ENCODE assay signal across 9 mouse cellular contexts in the genomic region with DNA sequence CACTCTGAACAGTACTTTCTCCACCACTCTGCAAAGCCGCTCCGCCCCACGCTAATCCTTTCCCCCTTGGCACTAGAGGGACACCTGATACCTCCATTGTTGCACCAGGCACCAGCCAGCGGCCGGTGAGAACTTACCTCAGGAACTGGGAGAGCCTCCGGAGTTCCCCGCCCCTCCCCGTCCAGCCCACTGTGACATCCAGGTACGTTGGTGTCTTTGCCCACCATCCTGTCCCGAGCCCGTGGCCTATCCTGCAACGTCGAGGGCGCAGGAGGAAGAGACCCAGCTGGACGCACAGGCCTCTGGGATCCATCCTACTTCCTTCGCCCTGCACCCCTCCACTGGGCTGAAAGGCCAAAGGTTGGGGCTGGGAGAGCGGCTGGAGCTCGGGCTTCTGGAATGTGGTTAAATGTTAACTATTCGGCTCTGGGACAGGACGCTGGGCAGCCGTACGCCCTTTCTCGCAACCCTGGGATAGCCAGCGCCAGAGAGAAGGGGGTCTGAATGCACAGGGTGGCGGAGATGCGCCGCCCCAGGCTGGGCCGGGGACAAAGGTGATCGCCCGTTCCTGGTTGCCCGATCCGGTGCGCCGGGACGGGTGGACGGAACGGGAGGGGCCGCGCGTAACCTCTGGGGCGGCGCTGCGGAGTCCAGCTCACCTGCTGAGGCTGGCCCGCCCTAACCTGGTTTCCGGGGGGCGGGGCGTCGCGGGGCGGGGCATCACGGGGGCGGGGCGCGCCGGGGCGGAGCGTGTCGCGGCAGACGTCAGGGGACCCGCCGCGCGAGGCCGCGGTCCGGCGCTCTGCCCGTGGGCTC. TPM values are rescaled to one million over a fixed set of nuclear protein-coding genes. Genes with fewer than 3 reads are reported as not detected.
DNase-seq lines count a peak whose midpoint lies in the region; ATAC-seq and TF ChIP-seq lines count a peak whose summit lies in the region.
"Had no signal": no experiment of that assay in that cellular context is flagged by ENCODE, and none has a peak within 500 bp of the region (broad histone marks: within the 10 kb centered on the region; RNA-seq: fewer than 3 reads in every experiment).

No protein-coding gene starts in this region.

- H3K27ac ChIP-seq in gastrocnemius, adult 2 months: peak overlapping the region; percentile 67
- no peak overlapping the region for H3K27ac ChIP-seq in forebrain, embryonic 11.5 days (ENCODE audit: low read depth, low read length)
- no peak overlapping the region for H3K27ac ChIP-seq in liver, embryonic 14.5 days
- no peak overlapping the region for H3K27ac ChIP-seq in neural tube, embryonic 12.5 days
- H3K27ac ChIP-seq: macrophage had no signal

- 1% methylated on average over 43 of the region's 69 CpGs for WGBS in forebrain, embryonic 11.5 days
- WGBS in liver, embryonic 14.5 days (ENCODE audit: insufficient replicate concordance): 8% methylated on average over 52 of the region's 69 CpGs
- 2% methylated on average over 69 of the region's 69 CpGs for WGBS in neural tube, embryonic 12.5 days

- H3K9ac ChIP-seq in forebrain, embryonic 11.5 days (ENCODE audit: low read length): peak overlapping the region; percentile 72
- H3K9ac ChIP-seq in liver, embryonic 14.5 days (replicated peaks): peak overlapping the region; percentile 13; the same call in 1 of the 2 replicates
- peak overlapping the region; percentile 87 for H3K9ac ChIP-seq in neural tube, embryonic 12.5 days

- no peaks in the 10 kb centered on the region for H3K36me3 ChIP-seq in forebrain, embryonic 11.5 days (ENCODE audit: control insufficient read depth, insufficient read depth, low read length)
- no peaks in the 10 kb centered on the region for H3K36me3 ChIP-seq in liver, embryonic 14.5 days (replicated peaks; ENCODE audit: control insufficient read depth, insufficient read depth, low read depth)
- H3K36me3 ChIP-seq in neural tube, embryonic 12.5 days: no peaks in the 10 kb centered on the region

- TF ChIP-seq CTCF in gastrocnemius, adult 2 months (IDR thresholded peaks at IDR 0.05): no peak
- no peak for TF ChIP-seq CTCF in liver, embryonic 14.5 days (IDR thresholded peaks at IDR 0.05; ENCODE audit: low read depth)

- no peak for TF ChIP-seq EP300 in liver, embryonic 14.5 days (IDR thresholded peaks at IDR 0.05; ENCODE audit: low read depth)

- H3K9me3 ChIP-seq in forebrain, embryonic 11.5 days (ENCODE audit: control insufficient read depth, low read length): no peaks in the 10 kb centered on the region
- H3K9me3 ChIP-seq in liver, embryonic 14.5 days (ENCODE audit: control insufficient read depth, low read length): no peaks in the 10 kb centered on the region
- H3K9me3 ChIP-seq in neural tube, embryonic 12.5 days: no peaks in the 10 kb centered on the region

- peak overlapping the region; percentile 99 for H3K4me2 ChIP-seq in forebrain, embryonic 11.5 days (ENCODE audit: low read depth, low read length, severe bottlenecking)
- H3K4me2 ChIP-seq in liver, embryonic 14.5 days (ENCODE audit: low read depth): peak overlapping the region; percentile 62
- peak overlapping the region; percentile 100 for H3K4me2 ChIP-seq in neural tube, embryonic 12.5 days (replicated peaks)

- peaks cover 14% of the 10 kb centered on the region for H3K27me3 ChIP-seq in forebrain, embryonic 11.5 days (ENCODE audit: control insufficient read depth, insufficient read depth, low read length)
- H3K27me3 ChIP-seq in liver, embryonic 14.5 days (ENCODE audit: control insufficient read depth, insufficient read depth, low read length): peaks cover 30% of the 10 kb centered on the region
- peaks cover 32% of the 10 kb centered on the region for H3K27me3 ChIP-seq in neural tube, embryonic 12.5 days (replicated peaks)

- H3K4me1 ChIP-seq in forebrain, embryonic 11.5 days (replicated peaks; ENCODE audit: control insufficient read depth, insufficient read depth, low read length): 0 out of 2 replicates have a peak, but pooled peaks cover 3% of the 10 kb centered on the region
- H3K4me1 ChIP-seq in liver, embryonic 14.5 days (replicated peaks; ENCODE audit: control insufficient read depth in 2 of 2, insufficient read depth in 2 of 2, low read length in 1 of 2): no peaks in the 10 kb centered on the region; a peak in 1 of 4 replicates
- H3K4me1 ChIP-seq in neural tube, embryonic 12.5 days: peaks cover 25% of the 10 kb centered on the region

- peak; percentile 44 for ATAC-seq in forebrain, embryonic 11.5 days (replicated peaks; ENCODE audit: low FRiP score)
- ATAC-seq in inflammation-experienced regulatory T-cells, adult 6 months: peak; percentile 60
- peak; percentile 68 for ATAC-seq in liver, embryonic 14.5 days (ENCODE audit: insufficient read depth)
- ATAC-seq in neural tube, embryonic 12.5 days (ENCODE audit: low FRiP score, low read depth): peak; percentile 45

- intact Hi-C loops in gastrocnemius, adult 2 months (cut with DNase I): no loop called here

- no peak for DNase-seq in gastrocnemius, adult 2 months
- DNase-seq in gastrocnemius, postnatal 4 days (ENCODE audit: low spot score in 2 of 2): no peak
- peak; percentile 75 for DNase-seq in adrenal gland, postnatal 25 days
- DNase-seq in forebrain, embryonic 11.5 days (ENCODE audit: low spot score): peak; percentile 88
- DNase-seq in liver, embryonic 14.5 days (ENCODE audit: low read depth in 3 of 3, low spot score in 3 of 3): peak in 1 of 3 experiments; percentile 12
- peak; percentile 65 for DNase-seq in urinary bladder, postnatal 25 days (ENCODE audit: low spot score)

- H3K4me3 ChIP-seq in gastrocnemius, adult 2 months: peak overlapping the region; percentile 92
- peak overlapping the region; percentile 86 for H3K4me3 ChIP-seq in forebrain, embryonic 11.5 days (ENCODE audit: low read depth, low read length)
- H3K4me3 ChIP-seq in liver, embryonic 14.5 days (ENCODE audit: insufficient read depth in 1 of 2, low read depth in 2 of 2, low read length in 2 of 2): peak overlapping the region; percentile 50 to 61
- H3K4me3 ChIP-seq in neural tube, embryonic 12.5 days: peak overlapping the region; percentile 86

RNA-seq across cellular contexts. Expression of a gene that starts 1.4 kb away (rescaled TPM):
- total RNA-seq in gastrocnemius, adult 2 months (2021): 10 to 100 TPM in 1 of 2 experiments, 1 to 10 TPM in 1; 9.8 to 13.6 TPM
- total RNA-seq in gastrocnemius, postnatal 4 days (2021): 10 to 100 TPM; 10.2 to 11.4 TPM
- 42.4 and 58.1 TPM in 2 replicates for total RNA-seq in adrenal gland, postnatal 25 days (2021)
- polyA plus RNA-seq in forebrain, embryonic 11.5 days (2014; fragmentation: Nextera tagmentation; extraction: Ambion mirVana): 12.6 and 15.2 TPM in 2 replicates
- 1 to 10 TPM; 2.4 to 5.1 (median 4.1) TPM for polyA plus RNA-seq in inflammation-experienced regulatory T-cells, adult 6 months (2017; shearing (Covaris generic))
- 3.4 and 4.2 TPM in 2 replicates for polyA plus RNA-seq in liver, embryonic 14.5 days (2012; rRNA removed)
- 1.9 and 2.6 TPM in 2 replicates for polyA plus RNA-seq in liver, embryonic 14.5 days (2014; fragmentation: Nextera tagmentation; extraction: Ambion mirVana)
- polyA plus RNA-seq in neural tube, embryonic 12.5 days (2016; fragmentation: Nextera tagmentation; extraction: Ambion mirVana): 22.2 and 23.2 TPM in 2 replicates

RNA-seq across cellular contexts. Expression of a gene that starts 38.8 kb away (rescaled TPM):
- 1 to 10 TPM; 1.7 to 4.0 TPM for total RNA-seq in gastrocnemius, adult 2 months (2021)
- 10 to 100 TPM; 12.5 TPM for total RNA-seq in gastrocnemius, postnatal 4 days (2021)
- total RNA-seq in adrenal gland, postnatal 25 days (2021): 6.4 and 6.8 TPM in 2 replicates
- 3.7 and 4.1 TPM in 2 replicates for polyA plus RNA-seq in forebrain, embryonic 11.5 days (2014; fragmentation: Nextera tagmentation; extraction: Ambion mirVana)
- 1 to 10 TPM in 2 of 3 experiments, not detected in 1; 1.6 to 6.0 TPM for polyA plus RNA-seq in inflammation-experienced regulatory T-cells, adult 6 months (2017; shearing (Covaris generic))
- polyA plus RNA-seq in liver, embryonic 14.5 days (2012; rRNA removed): 13.3 and 14.3 TPM in 2 replicates
- polyA plus RNA-seq in liver, embryonic 14.5 days (2014; fragmentation: Nextera tagmentation; extraction: Ambion mirVana): 12.5 and 14.7 TPM in 2 replicates
- polyA plus RNA-seq in neural tube, embryonic 12.5 days (2016; fragmentation: Nextera tagmentation; extraction: Ambion mirVana): 5.1 and 5.8 TPM in 2 replicates

RNA-seq across cellular contexts. Expression of a gene that starts 43.0 kb away (rescaled TPM):
- total RNA-seq in gastrocnemius, adult 2 months (2021): under 1 TPM; 0.64 to 0.81 TPM
- 1 to 10 TPM; 2.2 to 3.1 TPM for total RNA-seq in gastrocnemius, postnatal 4 days (2021)
- 7.9 and 12.8 TPM in 2 replicates for total RNA-seq in adrenal gland, postnatal 25 days (2021)
- 4.4 and 5.3 TPM in 2 replicates for polyA plus RNA-seq in forebrain, embryonic 11.5 days (2014; fragmentation: Nextera tagmentation; extraction: Ambion mirVana)
- polyA plus RNA-seq in inflammation-experienced regulatory T-cells, adult 6 months (2017; shearing (Covaris generic)): 1 to 10 TPM; 3.7 to 4.3 (median 3.8) TPM
- 0.69 and 0.74 TPM in 2 replicates for polyA plus RNA-seq in liver, embryonic 14.5 days (2012; rRNA removed)
- polyA plus RNA-seq in liver, embryonic 14.5 days (2014; fragmentation: Nextera tagmentation; extraction: Ambion mirVana): 0.64 and 1.1 TPM in 2 replicates
- 4.0 and 5.4 TPM in 2 replicates for polyA plus RNA-seq in neural tube, embryonic 12.5 days (2016; fragmentation: Nextera tagmentation; extraction: Ambion mirVana)

RNA-seq across cellular contexts. Expression of a gene that starts 46.9 kb away (rescaled TPM):
- total RNA-seq in gastrocnemius, adult 2 months (2021): 10 to 100 TPM; 50.9 to 59.3 TPM
- total RNA-seq in gastrocnemius, postnatal 4 days (2021): 100 to 1,000 TPM; 258 to 259 TPM
- 395 and 413 TPM in 2 replicates for total RNA-seq in adrenal gland, postnatal 25 days (2021)
- 99.4 and 123 TPM in 2 replicates for polyA plus RNA-seq in forebrain, embryonic 11.5 days (2014; fragmentation: Nextera tagmentation; extraction: Ambion mirVana)
- 10 to 100 TPM; 20.2 to 26.3 (median 21.0) TPM for polyA plus RNA-seq in inflammation-experienced regulatory T-cells, adult 6 months (2017; shearing (Covaris generic))
- polyA plus RNA-seq in liver, embryonic 14.5 days (2012; rRNA removed): 33.6 and 41.2 TPM in 2 replicates
- 9.9 and 17.2 TPM in 2 replicates for polyA plus RNA-seq in liver, embryonic 14.5 days (2014; fragmentation: Nextera tagmentation; extraction: Ambion mirVana)
- polyA plus RNA-seq in neural tube, embryonic 12.5 days (2016; fragmentation: Nextera tagmentation; extraction: Ambion mirVana): 184 and 201 TPM in 2 replicates

Comparison
In these comparisons a context has a peak if more than half of its experiments do, and no peak if none do; other contexts are left out.
1. DNase-seq: peak in adrenal gland, postnatal 25 days (single experiment), forebrain, embryonic 11.5 days (single experiment) and urinary bladder, postnatal 25 days (single experiment); none in gastrocnemius, adult 2 months (single experiment) and gastrocnemius, postnatal 4 days (0 of 2).
2. H3K9ac ChIP-seq: peak in every context shown above with its lines; median percentile 87 in neural tube, embryonic 12.5 days; 72 in forebrain, embryonic 11.5 days; 13 in liver, embryonic 14.5 days.
3. Peak in every context shown above with its lines, with median percentiles within 50 percentile points of each other: H3K4me3 ChIP-seq, ATAC-seq and H3K4me2 ChIP-seq.